Mouse (Mus musculus): ENCODE measurements around the gene Sun5.

Sun5 gene

GRCm38 (mm10) chr2:153809921-153810320 lies 61.0 kb downstream of the Sun5 start:
- ATAC-seq (ENCODE audit: low TSS enrichment), result no peak

GRCm38 (mm10) chr2:153808841-153809240 lies 62.0 kb downstream of the Sun5 start:
- ATAC-seq (ENCODE audit: low TSS enrichment), result no peak

DNA sequence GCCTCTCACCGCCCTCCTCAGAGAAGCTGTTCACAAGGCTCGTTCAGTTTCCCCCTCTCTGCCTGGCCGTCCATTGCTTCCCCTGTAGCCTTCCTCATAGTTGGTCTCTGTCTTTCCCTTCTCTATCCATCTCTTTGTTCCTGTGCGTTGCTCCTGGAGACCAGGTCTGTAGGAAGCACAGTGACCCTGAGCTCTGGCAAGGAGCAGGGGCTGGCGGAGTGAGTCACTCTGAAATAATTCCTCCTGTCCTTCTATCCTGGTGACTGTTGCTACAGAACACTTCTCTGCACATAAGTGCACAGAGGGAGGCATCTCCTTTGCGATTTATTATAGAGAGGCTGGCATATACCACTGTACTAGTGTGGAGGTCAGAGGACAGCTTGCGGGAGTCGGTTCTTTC lies 62.7 kb downstream of the Sun5 start:
- no peak for ATAC-seq (ENCODE audit: low TSS enrichment)

GRCm38 (mm10) chr2:153807464-153807863 lies 63.4 kb downstream of the Sun5 start:
- peak; percentile 81; the same call in 1 of the 2 replicates for ATAC-seq (ENCODE audit: low TSS enrichment)

All from frontal cortex, adult (tissue).